Mouse (Mus musculus): ENCODE data around the gene Sdhaf4.

DNA sequence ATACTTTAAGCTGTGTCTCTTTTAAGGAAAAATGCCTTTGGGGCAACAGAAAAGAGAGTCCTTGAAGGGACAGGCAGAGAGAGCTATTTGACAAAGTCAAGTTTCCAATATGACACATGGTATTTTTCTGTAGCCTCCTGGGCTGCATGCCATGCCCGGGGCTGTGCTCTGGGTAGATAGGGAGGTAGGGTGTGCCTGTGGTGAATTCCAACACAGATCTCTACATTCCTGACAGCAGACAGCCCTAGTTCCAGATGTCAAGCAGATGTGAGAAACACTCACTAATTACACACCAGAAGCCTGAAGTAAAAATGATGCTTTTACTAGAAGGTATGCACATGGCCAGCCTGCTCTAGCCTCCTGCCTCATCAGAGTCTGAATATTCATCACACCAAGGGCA, 39.2 kb downstream of the Sdhaf4 start:
- no peak for TF ChIP-seq CTCF (IDR thresholded peaks at IDR 0.05; ENCODE audit: control insufficient read depth, insufficient read depth, insufficient read length)
- no peak for TF ChIP-seq USF1 (IDR thresholded peaks at IDR 0.05; ENCODE audit: low read depth)

Measured in C2C12 (cell line).